Mouse (Mus musculus) intestine, embryonic 14.5 days (tissue): ENCODE results near the gene Parva. TPM values are rescaled to one million over a fixed set of nuclear protein-coding genes. Genes with fewer than 3 reads are reported as not detected.

Experiments
- ATAC-seq: fragments of 200-750 bp; cut with Nextera tagmentation; replicated peaks from 2 replicates; pipeline ENCODE4 v1.8.0; 2017; ENCODE audit warnings: low read depth, moderate number of reproducible peaks, moderate TSS enrichment, moderate library complexity; ENCODE audit not compliant: low FRiP score, low TSS enrichment
- DNase-seq: peaks from one replicate; pipeline ENCODE4 v3.0.0-alpha.2; 2018; ENCODE audit warnings: low spot score
- H3K27ac ChIP-seq: fragments of 300-500 bp; sonication (generic); 2 replicates; pipeline ENCODE4 v1.5.1; 2014; ENCODE audit warnings: low read depth, mild to moderate bottlenecking, control low read depth
- H3K27me3 ChIP-seq: fragments of 300-500 bp; sonication (generic); replicated peaks from 2 replicates; pipeline ENCODE4 v1.6.1; 2014; ENCODE audit warnings: low read length, control low read depth; ENCODE audit not compliant: control insufficient read depth, insufficient read depth
- H3K36me3 ChIP-seq: fragments of 300-500 bp; sonication (generic); 2 replicates; pipeline ENCODE4 v1.6.1; 2014; ENCODE audit warnings: low read length, control low read depth; ENCODE audit not compliant: control insufficient read depth, insufficient read depth
- H3K4me1 ChIP-seq: fragments of 300-500 bp; sonication (generic); replicated peaks from 2 replicates; pipeline ENCODE4 v1.6.1; 2014; ENCODE audit warnings: low read length, control low read depth, mixed read lengths; ENCODE audit not compliant: control insufficient read depth, insufficient read depth
- H3K4me2 ChIP-seq: fragments of 300-500 bp; sonication (generic); 2 replicates; pipeline ENCODE4 v1.6.1; 2014; ENCODE audit warnings: low read length
- H3K4me3 ChIP-seq: fragments of 300-500 bp; sonication (generic); 2 replicates; pipeline ENCODE4 v1.5.1; 2014; ENCODE audit warnings: low read depth, low read length, control low read depth, mixed read lengths
- H3K9ac ChIP-seq: fragments of 300-500 bp; sonication (generic); 2 replicates; pipeline ENCODE4 v1.6.1; 2014; ENCODE audit warnings: mild to moderate bottlenecking, low read length
- H3K9me3 ChIP-seq: fragments of 300-500 bp; sonication (generic); 2 replicates; pipeline ENCODE4 v1.6.1; 2016; ENCODE audit warnings: low read length, control low read depth; ENCODE audit not compliant: control insufficient read depth
- WGBS: fragments of 180-500 bp; shearing (Covaris S2); extraction: QIAGEN DNeasy Blood & Tissue Kit; methylation state at CpG from one replicate; pipeline ENCODE4 v1.1.7; 2014; 5-methylcytosine and 5-hydroxymethylcytosine counted together
- polyA plus RNA-seq: library from polyadenylated mRNA; unstranded; fragments of >200 nt; fragmentation: Nextera tagmentation; extraction: Ambion mirVana; gene quantifications from 2 replicates; pipeline ENCODE4 v1.2.1, GENCODE M21; 2014

The Parva gene
- polyA plus RNA-seq, result 102 and 114 TPM in 2 replicates

- H3K36me3 ChIP-seq, result no peaks in the 10 kb centered on the region
- peak within 1 kb of the TSS; percentile 74 for H3K4me2 ChIP-seq
- DNase-seq (peak; percentile 93), ATAC-seq (peak; percentile 84)
- H3K9ac ChIP-seq, result peak within 1 kb of the TSS; percentile 99
- H3K27me3 ChIP-seq, result no peaks in the 10 kb centered on the region
- no peaks in the 10 kb centered on the region; the same call in 1 of the 2 replicates for H3K9me3 ChIP-seq
- peak within 1 kb of the TSS; percentile 100 for H3K27ac ChIP-seq
- peak within 1 kb of the TSS; percentile 62 for H3K4me3 ChIP-seq
- under 1% methylated on average over 46 of the region's 49 CpGs for WGBS
- peaks cover 16% of the 10 kb centered on the region for H3K4me1 ChIP-seq
Measured at GRCm38 (mm10) chr7:112427357-112428157, at the start of gene Parva. Parva (plus strand) TSS chr7:112427505.

GRCm38 (mm10) chr7:112378056-112378455, 49.2 kb upstream of the Parva start:
- no peak for ATAC-seq
- Histone ChIP-seq H3K4me2 (no peak overlapping the region), H3K9ac (no peak overlapping the region), H3K9me3 (no peaks in the 10 kb centered on the region), H3K36me3 (no peaks in the 10 kb centered on the region), H3K4me1 (peaks cover 15% of the 10 kb centered on the region), H3K27me3 (no peaks in the 10 kb centered on the region), H3K27ac (no peak overlapping the region), H3K4me3 (no peak overlapping the region)
- WGBS, result 85% methylated on average over 5 of the region's 5 CpGs
- no peak for DNase-seq

GRCm38 (mm10) chr7:112378476-112378875, 48.8 kb upstream of the Parva start:
- Histone ChIP-seq H3K4me3 (no peak overlapping the region), H3K9ac (no peak overlapping the region), H3K27ac (no peak overlapping the region), H3K4me1 (peaks cover 15% of the 10 kb centered on the region), H3K27me3 (no peaks in the 10 kb centered on the region), H3K4me2 (no peak overlapping the region), H3K9me3 (no peaks in the 10 kb centered on the region), H3K36me3 (no peaks in the 10 kb centered on the region)
- ATAC-seq (no peak), DNase-seq (no peak)
- WGBS, result 65% methylated on average over 5 of the region's 5 CpGs

- no peaks in the 10 kb centered on the region for H3K27me3 ChIP-seq
- no peak overlapping the region for H3K4me2 ChIP-seq
- H3K36me3 ChIP-seq, result no peaks in the 10 kb centered on the region
- no peak for DNase-seq
- no peak for ATAC-seq
- no peaks in the 10 kb centered on the region for H3K9me3 ChIP-seq
- no peak overlapping the region for H3K4me3 ChIP-seq
- no peak overlapping the region for H3K9ac ChIP-seq
- 44% methylated on average over 5 of the region's 5 CpGs for WGBS
- peaks cover 21% of the 10 kb centered on the region for H3K4me1 ChIP-seq
- H3K27ac ChIP-seq, result no peak overlapping the region
Measured at GRCm38 (mm10) chr7:112386521-112386920, 40.8 kb upstream of the Parva start.

GRCm38 (mm10) chr7:112387876-112388275, 39.4 kb upstream of the Parva start:
- Histone ChIP-seq H3K27me3 (no peaks in the 10 kb centered on the region), H3K4me1 (peaks cover 26% of the 10 kb centered on the region), H3K4me2 (no peak overlapping the region), H3K4me3 (no peak overlapping the region), H3K9ac (no peak overlapping the region), H3K27ac (no peak overlapping the region), H3K36me3 (no peaks in the 10 kb centered on the region), H3K9me3 (no peaks in the 10 kb centered on the region)
- DNase-seq, result no peak
- WGBS, result 71% methylated on average over 5 of the region's 5 CpGs
- no peak for ATAC-seq

- H3K4me3 ChIP-seq, result no peak overlapping the region
- no peaks in the 10 kb centered on the region for H3K36me3 ChIP-seq
- no peaks in the 10 kb centered on the region for H3K9me3 ChIP-seq
- no peak for DNase-seq
- H3K27me3 ChIP-seq, result no peaks in the 10 kb centered on the region
- no peak overlapping the region for H3K9ac ChIP-seq
- H3K4me2 ChIP-seq, result no peak overlapping the region
- 81% methylated on average over 5 of the region's 5 CpGs for WGBS
- H3K27ac ChIP-seq, result no peak overlapping the region
- peaks cover 26% of the 10 kb centered on the region for H3K4me1 ChIP-seq
- ATAC-seq, result no peak
Measured at GRCm38 (mm10) chr7:112388363-112388875, 38.9 kb upstream of the Parva start.

GRCm38 (mm10) chr7:112389611-112390251, 37.6 kb upstream of the Parva start:
- DNase-seq (no peak), ATAC-seq (no peak)
- H3K36me3 ChIP-seq, result no peaks in the 10 kb centered on the region
- 39% methylated on average over 6 of the region's 6 CpGs for WGBS
- H3K27me3 ChIP-seq, result no peaks in the 10 kb centered on the region
- H3K4me3 ChIP-seq, result no peak overlapping the region
- H3K27ac ChIP-seq, result peak overlapping the region; percentile 75
- no peaks in the 10 kb centered on the region for H3K9me3 ChIP-seq
- H3K4me1 ChIP-seq, result peaks cover 26% of the 10 kb centered on the region
- H3K4me2 ChIP-seq, result no peak overlapping the region
- no peak overlapping the region for H3K9ac ChIP-seq

- DNase-seq, result peak; percentile 57
- WGBS, result 16% methylated on average over 11 of the region's 11 CpGs
- Histone ChIP-seq H3K4me1 (peaks cover 26% of the 10 kb centered on the region), H3K27me3 (no peaks in the 10 kb centered on the region), H3K27ac (peak overlapping the region; percentile 75), H3K9me3 (no peaks in the 10 kb centered on the region), H3K4me3 (no peak overlapping the region), H3K4me2 (0 out of 2 replicates have a peak overlapping the region, but pooled peaks have one; percentile 7), H3K9ac (no peak overlapping the region), H3K36me3 (no peaks in the 10 kb centered on the region)
- peak; percentile 42; the same call in 1 of the 2 replicates for ATAC-seq
Measured at GRCm38 (mm10) chr7:112390252-112390936, 36.9 kb upstream of the Parva start.
